Mouse (Mus musculus): ENCODE measurements around the gene Mprip.
"Not testable (repeated sequence)": the region's sequence is repeated elsewhere in the genome, so short reads cannot be mapped to it uniquely, and the experiment has no call there.

Mprip gene

DNA sequence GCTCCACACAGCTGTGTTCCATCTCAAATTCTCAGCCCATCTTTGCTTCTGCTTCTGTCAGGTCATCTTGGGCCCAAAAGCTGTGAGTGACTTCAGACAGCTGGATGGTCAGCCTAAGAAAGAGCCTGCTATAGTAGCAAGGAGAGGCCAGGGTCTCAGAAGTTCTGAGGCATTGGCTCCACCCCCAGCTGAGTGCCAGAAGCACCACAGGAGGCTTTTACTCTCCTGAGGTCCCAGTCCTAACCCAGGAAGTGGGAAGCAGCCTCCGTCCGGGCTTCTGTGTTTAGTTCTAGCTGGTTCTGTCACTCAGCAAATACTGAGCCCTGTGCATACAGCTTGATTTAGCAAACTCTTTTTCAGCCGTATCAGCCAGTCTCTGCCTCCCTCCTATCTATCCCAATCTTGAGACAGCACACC, 54.3 kb downstream of the Mprip start:
- no peak for DNase-seq (ENCODE audit: low spot score in 2 of 2)

DNA sequence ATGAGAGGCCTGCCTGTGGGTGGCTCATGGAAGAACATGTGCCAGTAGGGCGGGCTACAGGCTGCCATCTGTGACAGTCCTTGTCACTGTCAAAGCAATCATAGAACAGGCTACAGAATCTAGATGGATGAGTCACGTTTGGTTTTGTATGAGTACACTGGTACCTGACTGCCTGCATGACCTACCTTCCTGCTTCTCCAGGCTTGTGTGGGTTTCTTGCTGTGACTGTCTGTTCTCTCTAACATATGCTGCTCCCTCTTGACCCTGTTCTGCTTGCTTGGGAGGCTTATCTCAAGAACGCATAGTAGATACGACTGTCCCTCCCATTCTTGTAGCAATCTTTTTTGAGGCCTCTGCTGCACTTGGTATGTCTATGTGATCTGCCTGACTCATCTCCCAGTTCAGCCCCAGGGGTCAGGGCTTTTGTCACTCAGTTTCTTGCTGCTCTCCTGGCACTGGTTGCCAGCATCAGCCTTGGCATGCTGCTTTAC, 56.7 kb downstream of the Mprip start:
- no peak for DNase-seq (ENCODE audit: low spot score in 2 of 2)

GRCm38 (mm10) chr11:59719185-59719584, 58.1 kb downstream of the Mprip start:
- no peak for DNase-seq (ENCODE audit: low spot score in 2 of 2)

DNA sequence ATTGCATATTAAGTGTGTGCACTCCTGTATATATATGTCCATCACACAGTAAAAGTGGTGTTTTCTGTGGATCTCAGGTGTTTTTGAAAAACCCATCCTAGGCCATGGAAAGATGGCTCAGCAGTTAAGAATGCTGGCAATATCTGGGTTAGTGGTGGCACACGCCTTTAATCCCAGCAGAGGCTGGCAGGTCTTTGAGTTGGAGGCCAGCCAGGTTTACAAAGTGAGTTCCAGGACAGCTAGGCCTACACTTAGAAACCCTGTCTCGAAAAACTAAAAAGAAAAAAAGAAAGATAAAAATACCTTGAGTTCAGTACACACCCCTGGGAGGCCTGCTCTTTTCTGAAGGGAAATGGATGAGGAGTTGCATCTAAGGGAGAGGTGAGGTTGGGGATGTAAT, 60.3 kb downstream of the Mprip start:
- no peak for DNase-seq (ENCODE audit: low spot score in 2 of 2)

GRCm38 (mm10) chr11:59727204-59727603, 66.1 kb downstream of the Mprip start:
- DNase-seq (ENCODE audit: low spot score in 2 of 2) = no peak

DNA sequence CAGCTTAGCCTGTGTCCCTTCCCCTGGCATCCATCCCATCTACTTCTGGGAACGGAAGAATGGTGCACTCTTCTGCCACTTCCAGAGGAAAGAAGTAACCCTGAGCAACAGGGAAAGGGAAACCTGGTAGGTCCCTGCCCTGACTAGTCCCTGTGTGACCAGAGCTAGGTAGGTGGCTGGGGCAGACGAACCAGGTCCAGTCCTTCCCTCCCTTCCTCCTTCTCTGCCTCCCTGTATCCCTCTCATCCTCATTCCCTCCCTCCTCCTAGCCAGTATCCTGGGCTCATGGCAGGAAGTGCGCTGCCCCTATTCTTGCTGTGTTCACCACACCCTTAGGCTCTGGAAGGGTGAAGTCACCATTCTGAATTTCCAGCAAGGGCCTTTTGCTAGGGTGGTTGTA, 70.7 kb downstream of the Mprip start:
- no peak for DNase-seq (ENCODE audit: low spot score in 2 of 2)

DNA sequence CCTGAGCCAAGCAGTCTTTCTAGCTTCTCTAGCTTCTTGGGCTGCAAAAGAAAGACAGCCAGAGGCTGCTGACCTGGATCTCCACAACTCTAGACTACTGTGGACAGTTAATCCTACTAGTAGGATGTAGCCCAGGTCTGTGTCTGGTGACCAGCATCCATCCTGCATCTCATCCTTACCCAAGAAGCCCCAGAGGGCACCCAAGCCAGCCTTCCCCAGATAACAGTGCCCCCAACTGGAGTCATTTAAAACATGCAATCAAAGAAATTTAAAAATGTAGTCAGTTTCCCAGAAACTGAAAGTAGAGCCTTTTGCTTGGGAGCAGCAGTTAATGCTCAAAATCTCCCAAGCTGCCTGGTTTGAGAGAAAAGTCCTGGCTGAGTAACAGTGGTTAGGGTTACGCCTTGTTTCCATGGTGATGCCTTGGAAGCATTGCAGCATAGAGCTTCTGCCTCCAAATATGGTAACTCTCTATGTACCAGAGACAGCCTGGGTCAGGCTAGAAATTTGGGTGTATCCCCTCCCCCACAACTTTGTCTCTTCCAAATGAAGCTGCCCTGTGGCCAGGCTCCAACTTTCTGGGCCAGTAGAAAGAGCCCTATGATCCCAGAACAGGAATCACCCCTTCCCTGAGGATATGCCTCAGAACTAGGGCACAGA, 71.4 kb downstream of the Mprip start:
- DNase-seq (ENCODE audit: low spot score in 2 of 2) = no peak

GRCm38 (mm10) chr11:59733600-59733999, 72.5 kb downstream of the Mprip start:
- DNase-seq (ENCODE audit: low spot score in 2 of 2) = not testable (repeated sequence)

DNA sequence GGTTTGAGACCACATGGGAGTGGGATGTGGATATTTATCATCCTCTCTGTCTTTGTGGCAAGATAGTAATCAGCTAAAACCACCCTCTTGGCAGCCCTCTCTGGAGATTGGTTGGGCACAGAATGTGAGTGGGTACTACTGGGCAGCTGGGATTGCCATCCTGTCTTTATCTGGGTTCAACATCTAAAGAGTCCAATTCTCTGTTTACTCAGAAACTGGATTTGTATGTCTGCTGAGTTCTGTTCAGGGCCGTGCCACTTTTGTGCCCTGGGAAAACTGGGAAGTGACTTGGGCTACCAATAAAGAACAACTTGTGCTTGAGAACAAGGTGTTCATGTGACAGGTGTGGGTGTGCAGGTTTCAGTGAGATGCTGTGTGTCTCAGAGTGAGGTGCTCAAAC, 73.2 kb downstream of the Mprip start:
- DNase-seq (ENCODE audit: low spot score in 2 of 2) = no peak

- not testable (repeated sequence) for DNase-seq (ENCODE audit: low spot score in 2 of 2)
Measured at GRCm38 (mm10) chr11:59735938-59736337, 74.8 kb downstream of the Mprip start.

GRCm38 (mm10) chr11:59737250-59737649, 76.1 kb downstream of the Mprip start:
- no peak for DNase-seq (ENCODE audit: low spot score in 2 of 2)

DNA sequence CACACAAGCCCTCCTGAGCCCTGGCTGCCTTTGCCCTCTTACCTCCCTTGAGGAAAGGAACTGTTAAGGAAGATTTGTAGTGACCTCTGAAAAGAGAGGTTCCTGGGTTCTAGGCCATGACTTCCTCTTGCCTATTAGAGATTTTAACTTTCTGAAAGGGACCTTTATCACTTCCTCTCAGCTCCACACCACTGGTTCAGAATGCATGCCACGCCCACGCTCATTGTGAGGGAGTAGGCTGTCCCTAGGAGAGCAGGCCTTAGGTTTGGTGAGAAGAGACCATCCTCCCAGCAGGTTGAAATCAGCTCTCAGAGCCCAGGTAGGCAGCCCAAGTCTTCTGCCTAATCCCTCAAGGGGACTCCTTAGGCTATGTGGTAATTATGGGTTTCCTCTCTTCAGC, 78.9 kb downstream of the Mprip start:
- no peak for DNase-seq (ENCODE audit: low spot score in 2 of 2)

GRCm38 (mm10) chr11:59741915-59742314, 80.8 kb downstream of the Mprip start:
- no peak for DNase-seq (ENCODE audit: low spot score in 2 of 2)

GRCm38 (mm10) chr11:59743307-59743706, 82.2 kb downstream of the Mprip start:
- DNase-seq (ENCODE audit: low spot score in 2 of 2) = no peak

GRCm38 (mm10) chr11:59743712-59744111, 82.6 kb downstream of the Mprip start:
- DNase-seq (ENCODE audit: low spot score in 2 of 2) = no peak

DNA sequence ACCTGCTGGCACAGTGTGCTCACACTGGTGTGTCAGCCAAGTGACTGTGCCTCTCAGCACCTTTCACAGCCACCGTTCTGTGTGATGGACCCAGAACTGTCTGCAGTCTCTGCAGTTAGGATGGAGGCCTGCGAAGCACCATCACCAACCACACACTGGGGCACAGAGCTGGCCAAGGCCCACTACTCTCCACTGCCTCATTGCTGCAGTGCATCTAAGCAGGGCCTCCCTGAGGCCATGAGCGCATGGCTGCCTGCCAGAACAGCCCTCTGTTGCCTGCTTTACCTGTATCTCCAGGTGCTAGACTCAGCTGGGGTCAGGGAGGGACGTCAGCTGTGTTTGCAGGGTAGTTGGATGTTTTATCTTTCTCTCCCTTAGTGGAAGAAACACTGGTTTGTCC, 83.3 kb downstream of the Mprip start:
- no peak for DNase-seq (ENCODE audit: low spot score in 2 of 2)

DNA sequence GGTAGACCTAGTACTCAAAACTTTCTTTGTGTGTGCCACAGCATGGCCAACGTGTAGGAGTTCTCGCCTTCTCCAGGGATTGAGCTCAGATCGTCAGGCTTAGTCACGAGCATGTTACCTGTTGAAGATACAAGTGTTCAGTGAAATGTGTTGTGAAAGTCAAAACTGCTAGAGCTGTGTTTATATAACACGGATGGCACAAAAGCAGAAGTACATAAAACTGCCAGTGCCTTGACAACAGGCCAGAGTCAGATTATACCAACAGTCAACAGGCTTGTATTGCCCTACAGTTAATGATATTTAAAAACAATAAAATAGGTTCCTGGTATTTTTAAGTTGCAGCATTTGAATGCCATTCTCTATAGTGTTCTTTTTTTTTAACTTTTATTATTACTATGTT, 84.7 kb downstream of the Mprip start:
- no peak for DNase-seq (ENCODE audit: low spot score in 2 of 2)

- DNase-seq (ENCODE audit: low spot score in 2 of 2) = peak; percentile 25 to 54
Measured at GRCm38 (mm10) chr11:59746614-59747013, 85.5 kb downstream of the Mprip start.

DNA sequence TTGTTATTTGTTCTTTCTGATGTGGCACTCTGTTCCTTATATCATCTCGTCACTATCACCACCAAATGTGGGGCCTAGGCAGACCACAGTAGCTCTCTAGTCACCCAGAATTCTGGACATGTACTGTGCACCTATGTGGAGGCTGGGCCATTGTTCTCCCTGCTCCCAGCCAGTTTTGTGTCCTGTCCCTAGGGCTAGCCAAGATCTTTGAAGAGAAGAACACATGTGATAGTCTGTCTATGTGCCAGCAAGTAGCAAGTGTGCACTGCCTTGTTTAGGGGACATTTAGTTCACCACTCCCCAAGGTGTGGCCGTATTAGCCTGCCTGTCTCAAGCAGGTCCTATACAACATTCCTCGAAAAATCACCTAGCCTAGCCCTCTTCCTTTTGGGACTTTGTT, 87.9 kb downstream of the Mprip start:
- no peak for DNase-seq (ENCODE audit: low spot score in 2 of 2)

DNA sequence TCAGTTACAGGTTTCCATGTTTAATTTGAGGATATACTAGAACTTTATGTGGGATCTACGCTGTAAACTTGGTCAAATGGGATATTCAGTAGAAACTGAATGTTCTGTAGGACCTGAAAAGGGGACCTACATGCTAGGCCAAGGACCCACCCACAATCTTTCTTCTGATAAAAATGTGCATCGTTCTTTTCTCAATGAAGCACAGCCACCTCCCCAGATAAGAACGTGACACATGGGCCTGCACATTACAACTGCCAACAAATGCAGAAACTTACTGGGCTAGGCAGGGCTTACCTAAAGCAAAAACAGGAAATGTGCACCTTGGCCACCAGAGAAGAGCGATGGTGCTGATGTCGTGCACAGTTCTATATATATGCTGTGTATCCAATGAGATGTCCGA, 93.4 kb downstream of the Mprip start:
- DNase-seq (ENCODE audit: low spot score in 2 of 2) = no peak

DNA sequence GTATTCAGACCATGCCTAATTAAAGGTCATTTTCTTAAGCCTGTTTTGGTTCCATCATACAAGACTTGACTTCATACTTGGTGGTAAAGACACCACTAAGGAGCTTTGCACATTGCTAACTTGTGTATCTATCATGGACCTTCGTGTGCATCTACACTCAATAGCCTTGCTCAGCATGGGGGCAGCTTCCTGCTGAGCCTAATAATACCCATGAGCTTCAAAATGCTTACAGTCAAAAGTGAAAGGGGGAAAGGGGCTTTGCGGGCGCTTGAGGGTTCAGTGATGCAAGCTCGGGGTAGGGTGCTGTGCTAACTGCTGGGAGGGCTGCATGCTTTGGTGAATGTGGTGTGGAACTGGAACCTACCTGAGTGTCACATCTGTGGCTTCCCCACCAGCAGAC, 95.2 kb downstream of the Mprip start:
- DNase-seq (ENCODE audit: low spot score in 2 of 2) = no peak

DNA sequence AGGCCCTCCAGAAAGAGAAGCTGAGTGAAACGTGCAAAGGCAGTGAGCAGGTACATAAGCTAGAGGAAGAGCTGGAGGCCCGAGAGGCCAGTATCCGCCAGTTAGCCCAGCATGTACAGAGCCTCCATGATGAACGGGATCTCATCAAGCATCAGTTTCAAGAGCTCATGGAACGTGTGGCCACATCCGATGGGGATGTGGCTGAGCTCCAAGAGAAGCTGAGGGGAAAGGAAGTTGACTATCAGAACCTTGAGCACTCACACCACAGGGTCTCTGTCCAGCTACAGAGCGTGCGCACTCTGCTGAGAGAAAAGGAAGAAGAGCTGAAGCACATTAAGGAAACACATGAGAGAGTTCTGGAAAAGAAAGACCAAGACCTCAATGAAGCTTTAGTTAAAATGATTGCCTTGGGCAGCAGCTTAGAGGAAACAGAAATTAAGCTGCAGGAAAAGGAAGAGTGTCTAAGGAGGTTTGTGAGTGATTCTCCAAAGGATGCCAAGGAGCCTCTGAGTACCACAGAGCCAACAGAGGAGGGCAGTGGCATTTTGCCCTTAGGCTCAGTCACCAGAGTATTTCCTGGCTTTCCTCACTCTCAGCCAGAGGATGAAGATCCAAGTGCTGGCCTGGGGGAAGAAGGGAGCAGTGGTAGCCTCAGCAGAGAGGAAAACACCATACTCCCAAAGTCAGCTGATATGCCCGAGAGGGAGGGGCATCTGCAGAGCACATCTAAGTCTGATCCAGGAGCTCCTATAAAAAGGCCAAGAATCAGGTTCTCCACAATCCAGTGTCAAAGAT, 97.3 kb downstream of the Mprip start:
- DNase-seq (ENCODE audit: low spot score in 2 of 2) = no peak

GRCm38 (mm10) chr11:59759178-59759577, 98.1 kb downstream of the Mprip start:
- DNase-seq (ENCODE audit: low spot score in 2 of 2) = no peak
